Mouse (Mus musculus) spleen, postnatal 36 days (tissue): ENCODE measurements around the gene Ormdl2.
"Not testable (repeated sequence)": the region's sequence is repeated elsewhere in the genome, so short reads cannot be mapped to it uniquely, and the experiment has no call there.

Source experiments
- DNase-seq, 2 experiments: peaks; one replicate each; pipeline ENCODE4 v3.0.0; 2022; ENCODE audit warnings: low spot score in 2 of 2, mixed read lengths in 1 of 2

Gene Ormdl2

GRCm38 (mm10) chr10:128821358-128822056 lies at the start of gene Ormdl2:
Ormdl2 (minus strand) TSS chr10:128821645.
- DNase-seq: peak; percentile 98 to 99

- no peak for DNase-seq
These were observed 48.9 kb upstream of the Ormdl2 start for GRCm38 (mm10) chr10:128870341-128870740.

GRCm38 (mm10) chr10:128866518-128866917 lies 45.1 kb upstream of the Ormdl2 start:
- DNase-seq: no peak

- DNase-seq: no peak
These were observed 44.6 kb upstream of the Ormdl2 start for GRCm38 (mm10) chr10:128866042-128866441.

GRCm38 (mm10) chr10:128861176-128861575 lies 39.7 kb upstream of the Ormdl2 start:
- DNase-seq: peak; percentile 50 to 65

- DNase-seq: no peak
These were observed 28.9 kb upstream of the Ormdl2 start for GRCm38 (mm10) chr10:128850339-128850738.

GRCm38 (mm10) chr10:128848426-128848825 lies 27.0 kb upstream of the Ormdl2 start:
- no peak for DNase-seq

GRCm38 (mm10) chr10:128846664-128847063 lies 25.2 kb upstream of the Ormdl2 start:
- no peak for DNase-seq

- DNase-seq: peak in 1 of 2 experiments; percentile 17
These were observed 24.1 kb upstream of the Ormdl2 start for GRCm38 (mm10) chr10:128845516-128845915.

- DNase-seq: no peak
These were observed 21.8 kb upstream of the Ormdl2 start for GRCm38 (mm10) chr10:128843260-128843659.

- DNase-seq: no peak
These were observed 19.2 kb upstream of the Ormdl2 start for GRCm38 (mm10) chr10:128840612-128841011.

GRCm38 (mm10) chr10:128839434-128839833 lies 18.0 kb upstream of the Ormdl2 start:
- DNase-seq: no peak

- no peak for DNase-seq
These were observed 16.0 kb upstream of the Ormdl2 start for GRCm38 (mm10) chr10:128837400-128837799.

- DNase-seq: no peak
These were observed 2.4 kb upstream of the Ormdl2 start for GRCm38 (mm10) chr10:128823821-128824220.

GRCm38 (mm10) chr10:128823087-128823486 lies 1.6 kb upstream of the Ormdl2 start:
- DNase-seq: not testable (repeated sequence)

- DNase-seq: no peak
These were observed 690 bp upstream of the Ormdl2 start for GRCm38 (mm10) chr10:128822135-128822534.

GRCm38 (mm10) chr10:128820217-128820616 lies 1.2 kb downstream of the Ormdl2 start:
- no peak for DNase-seq

- no peak for DNase-seq
These were observed 4.4 kb downstream of the Ormdl2 start, which contains the start of gene Sarnp for GRCm38 (mm10) chr10:128817033-128817432. Sarnp (plus strand) TSS chr10:128817333.

- DNase-seq: no peak
These were observed 14.4 kb downstream of the Ormdl2 start for GRCm38 (mm10) chr10:128807018-128807417.

- no peak for DNase-seq
These were observed 15.4 kb downstream of the Ormdl2 start for GRCm38 (mm10) chr10:128806086-128806485.

- DNase-seq: peak; percentile 95 to 96
These were observed 16.1 kb downstream of the Ormdl2 start for GRCm38 (mm10) chr10:128805092-128806000.

GRCm38 (mm10) chr10:128804271-128805091 lies 17.0 kb downstream of the Ormdl2 start, which contains the start of gene Tmem198b:
Tmem198b (minus strand) TSS chr10:128804370.
- peak; percentile 72 to 79 for DNase-seq
